Mouse (Mus musculus): Measurements from ENCODE around the gene Atp5d. TPM values are rescaled to one million over a fixed set of nuclear protein-coding genes. Genes with fewer than 3 reads are reported as not detected.

Gene Atp5d
- total and polyA plus RNA-seq, 2 experiments from 2014 or later: 154 to 633 TPM

DNA sequence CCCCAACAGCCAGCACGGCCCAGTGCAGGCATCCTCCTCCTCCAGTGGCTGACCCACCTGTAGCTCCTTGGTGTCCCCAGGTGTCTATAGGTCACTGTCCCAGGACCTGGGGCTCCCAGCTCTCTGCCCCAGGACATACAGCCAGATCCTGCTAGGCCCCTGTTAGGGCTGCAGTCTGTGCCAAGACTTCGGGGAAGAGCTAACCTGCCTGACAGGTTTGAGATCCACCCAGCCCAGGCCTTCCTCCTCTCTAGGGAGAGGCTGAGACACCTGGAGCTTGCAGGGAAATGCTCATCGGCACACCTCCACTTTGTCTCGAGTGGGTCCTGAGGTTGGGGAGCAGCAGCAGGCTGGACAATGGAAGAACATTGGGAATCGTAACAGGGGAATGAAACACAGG lies 32.5 kb upstream of the Atp5d start:
- H3K27ac ChIP-seq (ENCODE audit: low read depth, low read length): no peak overlapping the region
- ATAC-seq (no peak), DNase-seq (no peak)
- H3K9me3 ChIP-seq (ENCODE audit: low read length): no peaks in the 10 kb centered on the region
- WGBS: 71% methylated on average over 5 of the region's 5 CpGs
- peaks cover 8% of the 10 kb centered on the region for H3K4me1 ChIP-seq (ENCODE audit: insufficient read depth)
- TF ChIP-seq CTCF (IDR thresholded peaks at IDR 0.05; ENCODE audit: low read depth): no peak
- no peaks in the 10 kb centered on the region for H3K27me3 ChIP-seq (ENCODE audit: insufficient read depth, low read length)
- no peak overlapping the region for H3K9ac ChIP-seq
- no peak overlapping the region for H3K4me2 ChIP-seq (ENCODE audit: low read depth)
- H3K36me3 ChIP-seq (ENCODE audit: insufficient read depth): no peaks in the 10 kb centered on the region
- no peak overlapping the region for H3K4me3 ChIP-seq (ENCODE audit: low read depth, low read length)

DNA sequence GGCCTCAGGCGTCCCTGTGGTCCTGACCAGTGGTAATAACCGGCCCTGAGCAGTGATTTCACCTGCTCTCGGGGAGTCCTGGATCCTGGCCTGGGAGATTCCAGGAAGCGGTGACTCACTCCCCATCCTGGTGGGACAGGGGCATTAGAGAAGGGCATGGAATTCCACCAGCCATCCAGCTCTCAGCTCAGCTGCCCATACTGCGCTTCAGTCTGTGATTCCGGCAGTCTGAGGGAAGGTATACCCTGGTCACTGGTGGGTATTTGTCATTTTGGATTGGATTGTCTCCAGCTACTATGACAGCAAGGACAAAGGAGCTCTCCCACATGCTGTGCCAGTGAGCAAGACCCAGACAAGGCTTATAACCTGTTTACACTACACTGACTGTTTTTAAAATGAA lies 30.8 kb upstream of the Atp5d start:
- H3K36me3 ChIP-seq (ENCODE audit: insufficient read depth): no peaks in the 10 kb centered on the region
- WGBS: 64% methylated on average over 6 of the region's 6 CpGs
- ATAC-seq (no peak), DNase-seq (no peak)
- H3K4me1 ChIP-seq (ENCODE audit: insufficient read depth): no peaks in the 10 kb centered on the region
- H3K4me2 ChIP-seq (ENCODE audit: low read depth): no peak overlapping the region
- H3K27ac ChIP-seq (ENCODE audit: low read depth, low read length): no peak overlapping the region
- no peaks in the 10 kb centered on the region for H3K27me3 ChIP-seq (ENCODE audit: insufficient read depth, low read length)
- no peak overlapping the region for H3K4me3 ChIP-seq (ENCODE audit: low read depth, low read length)
- no peak for TF ChIP-seq CTCF (IDR thresholded peaks at IDR 0.05; ENCODE audit: low read depth)
- no peaks in the 10 kb centered on the region for H3K9me3 ChIP-seq (ENCODE audit: low read length)
- no peak overlapping the region for H3K9ac ChIP-seq

DNA sequence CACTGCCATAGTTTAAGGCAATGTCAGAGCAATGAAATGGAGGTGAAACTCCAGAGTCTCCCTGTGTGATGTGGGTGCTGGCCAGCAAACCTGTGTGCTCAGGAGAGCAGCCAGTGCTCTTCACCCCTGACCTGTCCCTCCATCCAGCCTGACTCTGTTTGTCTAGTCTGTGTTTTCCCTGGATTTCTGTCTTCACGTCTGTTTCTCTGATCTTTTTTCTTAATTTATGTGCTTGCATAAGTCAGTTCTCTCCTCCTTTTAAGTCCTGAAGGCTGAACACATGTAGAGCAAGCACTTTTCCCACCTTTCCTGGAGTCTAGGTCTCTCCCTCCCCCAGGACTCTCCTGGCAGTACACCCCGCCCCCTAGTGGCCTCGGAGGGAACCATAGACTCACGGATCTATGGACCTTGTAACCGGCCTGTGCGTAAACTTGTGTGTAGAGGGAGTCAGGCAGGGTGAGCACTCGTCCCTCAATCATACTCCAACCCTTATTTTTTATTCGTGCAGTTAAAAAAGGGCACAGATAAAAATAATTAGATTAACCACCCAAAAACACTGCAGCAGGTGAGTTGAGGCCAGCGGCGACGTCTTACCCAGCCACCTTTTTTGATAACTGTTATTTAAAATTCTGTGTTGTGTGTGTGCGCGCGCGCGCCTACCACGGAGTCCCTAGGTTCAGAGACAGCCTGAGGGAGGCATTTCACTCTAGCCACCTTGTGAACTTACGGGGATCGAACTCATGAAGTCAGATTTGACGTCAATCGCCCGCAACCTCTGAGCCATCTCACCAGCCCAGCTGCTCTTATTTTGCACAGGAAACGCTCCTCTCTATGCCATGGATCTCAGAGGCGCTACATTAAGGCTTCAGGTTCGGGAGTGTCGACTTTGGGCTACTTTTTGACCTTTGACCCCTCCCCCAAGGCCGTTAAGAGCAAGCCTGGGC lies 23.8 kb upstream of the Atp5d start:
- ATAC-seq: peak; percentile 12; the same call in 1 of the 2 replicates
- Histone ChIP-seq H3K9ac (peak overlapping the region; percentile 35; the same call in 1 of the 2 replicates), H3K36me3 (ENCODE audit: insufficient read depth) (0 out of 2 replicates have a peak, but pooled peaks cover 3% of the 10 kb centered on the region), H3K9me3 (ENCODE audit: low read length) (no peaks in the 10 kb centered on the region), H3K27ac (ENCODE audit: low read depth, low read length) (peak overlapping the region; percentile 73), H3K4me2 (ENCODE audit: low read depth) (peak overlapping the region; percentile 54), H3K4me3 (ENCODE audit: low read depth, low read length) (peak overlapping the region; percentile 92), H3K27me3 (ENCODE audit: insufficient read depth, low read length) (no peaks in the 10 kb centered on the region), H3K4me1 (ENCODE audit: insufficient read depth) (peaks cover 17% of the 10 kb centered on the region)
- WGBS: 3% methylated on average over 27 of the region's 27 CpGs
- peak; percentile 88 for DNase-seq
- peak; percentile 90 for TF ChIP-seq CTCF (IDR thresholded peaks at IDR 0.05; ENCODE audit: low read depth)

DNA sequence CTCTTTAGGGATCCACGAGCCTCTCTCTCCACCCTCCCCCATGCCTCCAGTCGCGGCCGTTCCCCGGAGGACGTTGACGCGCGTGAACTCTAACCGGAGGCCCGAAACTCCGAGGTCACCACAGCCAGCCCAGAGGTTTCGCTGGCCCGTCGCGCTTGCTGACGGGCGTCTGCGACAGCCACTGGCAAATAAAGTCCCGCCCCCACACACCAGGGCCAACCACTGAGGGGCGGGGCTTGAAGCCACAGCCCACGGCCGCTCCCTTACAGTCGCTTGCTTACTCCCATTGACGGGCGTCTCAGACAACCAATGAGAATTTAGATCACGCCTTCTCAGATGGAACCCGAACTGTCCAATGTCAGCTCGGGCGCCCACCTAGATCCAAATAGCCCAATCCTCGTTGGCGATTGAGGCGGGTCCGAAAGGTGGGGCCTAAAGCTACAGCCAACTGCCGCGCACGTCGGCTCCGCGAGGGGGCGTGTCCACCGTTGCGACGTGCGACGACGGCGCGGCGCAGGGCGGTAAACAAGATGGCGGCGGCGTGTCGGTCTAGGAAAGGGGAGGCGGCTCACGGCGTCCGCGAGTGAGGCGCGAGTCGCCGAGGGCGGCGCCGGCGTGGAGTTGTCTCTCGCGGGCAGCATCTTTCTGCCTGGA lies 23.0 kb upstream of the Atp5d start, which contains the start of gene Stk11:
Stk11 (plus strand) TSS at position 514 of the 654 bp plus-strand sequence.
- Histone ChIP-seq H3K9ac (peak within 1 kb of the TSS; percentile 74), H3K4me2 (ENCODE audit: low read depth) (peak within 1 kb of the TSS; percentile 74), H3K27me3 (ENCODE audit: insufficient read depth, low read length) (no peaks in the 10 kb centered on the region), H3K9me3 (ENCODE audit: low read length) (no peaks in the 10 kb centered on the region), H3K4me3 (ENCODE audit: low read depth, low read length) (peak within 1 kb of the TSS; percentile 92), H3K27ac (ENCODE audit: low read depth, low read length) (peak within 1 kb of the TSS; percentile 79), H3K36me3 (ENCODE audit: insufficient read depth) (peaks cover 6% of the 10 kb centered on the region; the same call in 1 of the 2 replicates), H3K4me1 (ENCODE audit: insufficient read depth) (peaks cover 17% of the 10 kb centered on the region)
- peak; percentile 100 for DNase-seq
- under 1% methylated on average over 67 of the region's 70 CpGs for WGBS
- TF ChIP-seq CTCF (IDR thresholded peaks at IDR 0.05; ENCODE audit: low read depth): peak; percentile 47
- peak; percentile 98 for ATAC-seq

DNA sequence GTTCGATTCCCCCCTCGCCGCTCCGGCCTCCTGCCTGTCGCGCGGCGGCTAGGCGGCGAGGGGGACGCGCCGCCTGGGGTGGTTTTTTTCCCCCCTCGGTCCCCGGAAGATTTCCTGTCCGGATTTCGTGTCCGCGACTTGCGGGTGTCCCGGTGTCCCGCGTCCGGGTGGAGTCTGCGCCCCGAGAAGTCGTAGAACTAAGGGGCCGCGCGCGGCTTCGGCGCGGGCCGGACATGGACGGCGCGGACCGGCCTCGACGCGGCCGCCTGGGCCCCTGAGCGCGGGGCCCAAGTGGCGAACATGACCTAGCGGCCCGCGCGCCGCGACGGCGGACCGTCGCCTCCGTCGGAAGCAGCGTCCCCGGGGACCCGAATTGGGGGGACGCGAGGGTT lies 22.5 kb upstream of the Atp5d start:
- H3K36me3 ChIP-seq (ENCODE audit: insufficient read depth): peaks cover 8% of the 10 kb centered on the region; the same call in 1 of the 2 replicates
- peak overlapping the region; percentile 74 for H3K9ac ChIP-seq
- peak overlapping the region; percentile 74 for H3K4me2 ChIP-seq (ENCODE audit: low read depth)
- peaks cover 17% of the 10 kb centered on the region for H3K4me1 ChIP-seq (ENCODE audit: insufficient read depth)
- TF ChIP-seq CTCF (IDR thresholded peaks at IDR 0.05; ENCODE audit: low read depth): no peak
- no peak for DNase-seq
- no peaks in the 10 kb centered on the region for H3K27me3 ChIP-seq (ENCODE audit: insufficient read depth, low read length)
- ATAC-seq: no peak
- H3K9me3 ChIP-seq (ENCODE audit: low read length): no peaks in the 10 kb centered on the region
- peak overlapping the region; percentile 92 for H3K4me3 ChIP-seq (ENCODE audit: low read depth, low read length)
- peak overlapping the region; percentile 79 for H3K27ac ChIP-seq (ENCODE audit: low read depth, low read length)
- 3% methylated on average over 55 of the region's 63 CpGs for WGBS

DNA sequence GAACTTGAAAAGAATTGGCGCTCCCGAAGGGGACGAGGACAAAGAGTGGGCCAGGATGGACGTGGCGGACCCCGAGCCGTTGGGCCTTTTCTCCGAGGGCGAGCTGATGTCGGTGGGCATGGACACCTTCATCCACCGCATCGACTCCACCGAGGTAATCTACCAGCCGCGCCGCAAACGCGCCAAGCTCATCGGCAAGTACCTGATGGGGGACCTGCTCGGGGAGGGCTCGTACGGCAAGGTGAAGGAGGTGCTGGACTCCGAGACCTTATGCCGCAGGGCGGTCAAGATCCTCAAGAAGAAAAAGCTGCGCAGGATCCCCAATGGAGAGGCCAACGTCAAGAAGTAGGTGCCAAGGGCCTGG lies 21.9 kb upstream of the Atp5d start:
- DNase-seq (no peak), ATAC-seq (no peak)
- peak overlapping the region; percentile 74 for H3K4me2 ChIP-seq (ENCODE audit: low read depth)
- TF ChIP-seq CTCF (IDR thresholded peaks at IDR 0.05; ENCODE audit: low read depth): no peak
- H3K27ac ChIP-seq (ENCODE audit: low read depth, low read length): no peak overlapping the region
- H3K4me1 ChIP-seq (ENCODE audit: insufficient read depth): peaks cover 17% of the 10 kb centered on the region
- no peaks in the 10 kb centered on the region for H3K9me3 ChIP-seq (ENCODE audit: low read length)
- H3K27me3 ChIP-seq (ENCODE audit: insufficient read depth, low read length): no peaks in the 10 kb centered on the region
- WGBS: under 1% methylated on average over 27 of the region's 27 CpGs
- peaks cover 8% of the 10 kb centered on the region; the same call in 1 of the 2 replicates for H3K36me3 ChIP-seq (ENCODE audit: insufficient read depth)
- peak overlapping the region; percentile 74 for H3K9ac ChIP-seq
- peak overlapping the region; percentile 92 for H3K4me3 ChIP-seq (ENCODE audit: low read depth, low read length)
